Mouse (Mus musculus) testis, postnatal 14 days (tissue): ENCODE measurements around the gene Ube2d1.

Source experiments
- DNase-seq: peaks from one replicate; pipeline ENCODE4 v3.0.0; 2021; ENCODE audit warnings: low spot score

Ube2d1 gene

DNA sequence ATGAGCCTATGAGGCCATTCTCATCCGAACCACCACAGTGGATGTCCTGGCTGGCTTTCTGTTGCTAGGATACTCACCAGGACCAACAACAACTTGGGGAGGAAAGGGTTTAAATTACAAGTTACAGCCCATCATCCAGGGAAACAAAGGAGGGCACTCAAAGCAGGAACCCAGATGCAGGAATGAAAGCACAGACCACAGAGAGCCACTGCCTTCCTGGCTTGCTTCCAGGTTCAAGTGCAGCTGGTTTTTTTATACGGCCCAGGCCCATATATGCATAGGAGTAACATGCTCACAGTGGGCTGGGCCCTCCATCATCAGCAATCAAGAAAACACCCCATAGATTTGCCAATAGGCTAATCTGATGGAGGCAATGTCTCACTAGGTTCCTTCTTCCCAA is 62.4 kb downstream of the Ube2d1 start:
- DNase-seq, result no peak

DNA sequence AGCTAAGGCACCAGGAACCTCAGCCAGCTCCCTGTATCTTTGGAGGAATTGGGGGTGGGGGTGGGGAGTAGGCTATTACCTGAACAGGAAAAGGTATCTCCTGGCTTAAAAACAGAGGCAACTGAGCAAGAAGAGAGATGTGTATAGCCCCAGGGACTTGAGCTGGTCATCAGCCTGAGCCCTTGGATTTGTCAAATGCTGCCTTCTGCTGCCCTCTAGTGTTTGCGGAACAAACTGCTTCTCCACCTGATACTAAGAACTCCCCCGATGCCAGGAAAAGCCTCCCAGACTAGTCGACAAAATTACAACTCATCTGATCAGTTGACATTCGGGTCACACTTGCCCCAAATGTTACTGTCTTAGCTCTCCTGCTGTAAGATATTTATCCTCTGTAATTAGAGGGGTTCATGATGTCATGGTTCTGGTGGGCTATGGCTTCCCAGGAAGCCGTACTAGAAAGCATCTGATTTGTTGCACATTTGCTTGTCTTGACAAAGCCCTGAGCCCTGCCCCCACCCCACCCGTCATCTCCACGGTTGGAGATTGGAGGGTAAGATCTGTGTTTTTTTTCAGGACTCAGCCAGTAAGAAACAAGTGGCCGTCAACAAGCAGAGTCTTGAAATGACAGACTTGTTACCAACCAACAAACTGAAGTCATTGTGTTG is 66.7 kb downstream of the Ube2d1 start:
- DNase-seq, result peak; percentile 51

DNA sequence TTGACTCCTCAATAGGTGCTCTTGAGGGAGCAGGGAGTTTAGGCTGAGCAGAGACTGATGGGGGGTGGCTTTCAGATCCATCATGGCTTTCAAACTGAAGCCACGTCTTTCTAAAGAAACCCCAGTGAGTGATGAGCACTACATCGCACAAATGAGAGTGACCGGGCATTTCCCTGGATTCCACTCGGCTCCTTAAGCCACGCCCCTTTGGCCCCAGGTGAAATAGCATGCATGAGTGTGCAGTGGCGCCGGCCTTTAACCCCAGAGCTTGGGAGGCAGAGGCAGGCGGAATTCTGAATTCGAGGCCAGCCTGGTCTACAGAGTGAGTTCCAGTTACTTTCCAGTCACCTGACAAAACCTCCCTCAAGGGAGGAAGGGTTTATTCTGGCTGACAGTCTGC is 69.1 kb downstream of the Ube2d1 start:
- DNase-seq, result no peak
